Mouse (Mus musculus): Measurements from ENCODE around the gene Gnai3.

- peak; percentile 65 for TF ChIP-seq POLR2A (IDR thresholded peaks at IDR 0.05; ENCODE audit: insufficient read length, low read depth)
- TF ChIP-seq MYOG (IDR thresholded peaks at IDR 0.05; ENCODE audit: control insufficient read depth in 1 of 3, insufficient read depth in 1 of 3, insufficient read length in 2 of 3, low read depth in 2 of 3), result peak in 2 of 3 experiments; percentile 32 to 62
- TF ChIP-seq POLR2AphosphoS2 (IDR thresholded peaks at IDR 0.05; ENCODE audit: insufficient read length, low read depth), result peak; percentile 59
- TF ChIP-seq CEBPB (IDR thresholded peaks at IDR 0.05; ENCODE audit: insufficient read depth, poor library complexity, severe bottlenecking), result 0 out of 2 replicates have a peak, but pooled peaks have one; percentile 27
- TF ChIP-seq USF1 (IDR thresholded peaks at IDR 0.05; ENCODE audit: low read depth), result peak; percentile 86
- no peak for TF ChIP-seq E2F4 (IDR thresholded peaks at IDR 0.05; ENCODE audit: insufficient read depth)
These were observed 59.4 kb downstream of the Gnai3 start, which contains the start of gene Ampd2 for GRCm38 (mm10) chr3:108086470-108086979.
